In the genomic region with DNA sequence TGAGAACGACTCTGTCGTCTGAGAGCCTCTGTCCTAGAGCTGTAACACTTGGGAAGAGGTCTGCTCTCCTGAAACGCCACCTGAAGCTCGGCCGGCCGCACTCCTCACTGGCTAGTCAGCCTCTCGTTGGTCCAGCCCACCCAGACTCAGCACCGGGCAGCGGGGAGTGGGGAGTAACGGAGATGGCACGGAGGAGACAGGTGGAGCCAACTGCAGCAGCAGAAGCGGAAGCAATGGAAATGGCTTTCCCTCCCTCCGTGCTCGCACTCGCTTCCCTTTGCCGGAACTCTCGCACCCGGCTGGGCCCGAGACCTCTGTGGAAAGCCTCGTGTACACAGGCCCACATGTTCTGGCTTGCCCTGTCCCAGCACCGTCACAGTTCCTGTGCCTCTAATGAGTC, we compare ENCODE assay signal across 18 mouse cellular contexts. TPM values are rescaled to one million over a fixed set of nuclear protein-coding genes. Genes with fewer than 3 reads are reported as not detected.
"Had no signal": no experiment of that assay in that cellular context is flagged by ENCODE, and none has a peak within 500 bp of the region (broad histone marks: within the 10 kb centered on the region; RNA-seq: fewer than 3 reads in every experiment).

No protein-coding gene starts in this region.

- H3K4me2 ChIP-seq: lung, embryonic 15.5 days; midbrain, embryonic 11.5 days; midbrain, embryonic 13.5 days; midbrain, embryonic 15.5 days; neural tube, embryonic 13.5 days; stomach, embryonic 15.5 days had no signal

- H3K4me1 ChIP-seq: lung, embryonic 15.5 days; megakaryocyte, embryonic 14.5 days; stomach, embryonic 15.5 days had no signal

- H3K36me3 ChIP-seq: lung, embryonic 15.5 days; midbrain, embryonic 13.5 days; midbrain, embryonic 15.5 days; neural tube, embryonic 13.5 days; stomach, embryonic 15.5 days had no signal

- ATAC-seq: liver, postnatal 0 days; lung, postnatal 0 days; midbrain, embryonic 13.5 days; midbrain, embryonic 15.5 days had no signal

- H3K27ac ChIP-seq: lung, embryonic 15.5 days; macrophage; midbrain, embryonic 13.5 days; midbrain, embryonic 15.5 days; neural tube, embryonic 13.5 days; stomach, embryonic 15.5 days; stomach, postnatal 0 days had no signal

- H3K4me3 ChIP-seq: lung, embryonic 15.5 days; megakaryocyte, embryonic 14.5 days; midbrain, embryonic 13.5 days; midbrain, embryonic 15.5 days; neural tube, embryonic 13.5 days; stomach, embryonic 15.5 days had no signal

- H3K9me3 ChIP-seq: lung, embryonic 15.5 days; megakaryocyte, embryonic 14.5 days; midbrain, embryonic 13.5 days; midbrain, embryonic 15.5 days; neural tube, embryonic 13.5 days; stomach, embryonic 15.5 days had no signal

- H3K27me3 ChIP-seq: midbrain, embryonic 13.5 days; midbrain, embryonic 15.5 days; neural tube, embryonic 13.5 days; stomach, embryonic 15.5 days had no signal

- H3K9ac ChIP-seq: liver, postnatal 0 days; lung, embryonic 15.5 days; midbrain, embryonic 13.5 days; midbrain, embryonic 15.5 days; neural tube, embryonic 13.5 days; stomach, embryonic 15.5 days had no signal

- DNase-seq: liver, postnatal 0 days; lung, adult 2 months; lung, postnatal 14 days; lung, postnatal 36 days; right cerebral cortex, postnatal 14 days; thymus, adult 2 months; thymus, postnatal 25 days; thymus, postnatal 4 days had no signal

RNA-seq across cellular contexts. Expression of gene Ppp2r2c, which starts 41.2 kb away (rescaled TPM):
- polyA plus RNA-seq: liver, postnatal 0 days; lung, postnatal 0 days; macrophage had no signal
